Mouse (Mus musculus) hindbrain, embryonic 14.5 days (tissue): ENCODE results near the gene Prkcz. TPM values are rescaled to one million over a fixed set of nuclear protein-coding genes. Genes with fewer than 3 reads are reported as not detected.
A peak's percentile ranks its signal among the peaks of the same experiment; 100 is the strongest.

ENCODE experiments used
- ATAC-seq: fragments of 200-750 bp; cut with Nextera tagmentation; 2 replicates; pipeline ENCODE4 v1.8.0; 2017; ENCODE audit warnings: moderate number of reproducible peaks, mild to moderate bottlenecking, moderate TSS enrichment, moderate library complexity; ENCODE audit not compliant: low FRiP score
- DNase-seq: peaks from one replicate; pipeline ENCODE4 v3.0.0-alpha.2; 2015; ENCODE audit warnings: low spot score
- H3K27ac ChIP-seq: fragments of 300-500 bp; sonication (generic); 2 replicates; pipeline ENCODE4 v1.5.1; 2014; ENCODE audit warnings: mild to moderate bottlenecking, moderate library complexity
- H3K27me3 ChIP-seq: fragments of 300-500 bp; sonication (generic); 2 replicates; pipeline ENCODE4 v1.6.1; 2014; ENCODE audit warnings: mild to moderate bottlenecking, low read length, mixed read lengths; ENCODE audit not compliant: control insufficient read depth, insufficient read depth
- H3K36me3 ChIP-seq: fragments of 300-500 bp; sonication (generic); replicated peaks from 2 replicates; pipeline ENCODE4 v1.6.1; 2014; ENCODE audit not compliant: control insufficient read depth, insufficient read depth
- H3K4me1 ChIP-seq: fragments of 300-500 bp; sonication (generic); replicated peaks from 2 replicates; pipeline ENCODE4 v1.6.1; 2014; ENCODE audit warnings: antibody characterized with exemption, low read length, mixed read lengths; ENCODE audit not compliant: control insufficient read depth, insufficient read depth
- H3K4me2 ChIP-seq: fragments of 300-500 bp; sonication (generic); replicated peaks from 2 replicates; pipeline ENCODE4 v1.6.1; 2014; ENCODE audit warnings: mild to moderate bottlenecking, moderate library complexity
- H3K4me3 ChIP-seq: fragments of 300-500 bp; sonication (generic); replicated peaks from 2 replicates; pipeline ENCODE4 v1.5.1; 2014; ENCODE audit warnings: mild to moderate bottlenecking, low read length
- H3K9ac ChIP-seq: fragments of 300-500 bp; sonication (generic); 2 replicates; pipeline ENCODE4 v1.6.1; 2014
- H3K9me3 ChIP-seq: fragments of 300-500 bp; sonication (generic); 2 replicates; pipeline ENCODE4 v1.6.1; 2016; ENCODE audit warnings: low read length; ENCODE audit not compliant: control insufficient read depth
- WGBS: fragments of 180-500 bp; shearing (Covaris S2); extraction: QIAGEN DNeasy Blood & Tissue Kit; methylation state at CpG from one replicate; pipeline ENCODE4 v1.1.7; 2014; 5-methylcytosine and 5-hydroxymethylcytosine counted together
- polyA plus RNA-seq: library from polyadenylated mRNA; unstranded; fragments of >200 nt; fragmentation: Nextera tagmentation; extraction: Ambion mirVana; gene quantifications from 2 replicates; pipeline ENCODE4 v1.2.1, GENCODE M21; 2014

Prkcz gene
- polyA plus RNA-seq: 73.9 and 80.8 TPM in 2 replicates

GRCm38 (mm10) chr4:155361303-155361791 is at the start of gene Prkcz:
Gene Prkcz, minus strand, starts transcription at chr4:155361361.
- DNase-seq (peak; percentile 47), ATAC-seq (peak; percentile 80; the same call in 1 of the 2 replicates)
- H3K27me3 ChIP-seq: peaks cover 59% of the 10 kb centered on the region
- H3K4me3 ChIP-seq: peak within 1 kb of the TSS; percentile 37
- no peaks in the 10 kb centered on the region for H3K36me3 ChIP-seq
- no peaks in the 10 kb centered on the region for H3K9me3 ChIP-seq
- WGBS: under 1% methylated on average over 51 of the region's 51 CpGs
- no peak within 1 kb of the TSS for H3K27ac ChIP-seq
- H3K4me2 ChIP-seq: peak within 1 kb of the TSS; percentile 57
- H3K9ac ChIP-seq: no peak within 1 kb of the TSS; the same call in 1 of the 2 replicates
- H3K4me1 ChIP-seq: no peaks in the 10 kb centered on the region

DNA sequence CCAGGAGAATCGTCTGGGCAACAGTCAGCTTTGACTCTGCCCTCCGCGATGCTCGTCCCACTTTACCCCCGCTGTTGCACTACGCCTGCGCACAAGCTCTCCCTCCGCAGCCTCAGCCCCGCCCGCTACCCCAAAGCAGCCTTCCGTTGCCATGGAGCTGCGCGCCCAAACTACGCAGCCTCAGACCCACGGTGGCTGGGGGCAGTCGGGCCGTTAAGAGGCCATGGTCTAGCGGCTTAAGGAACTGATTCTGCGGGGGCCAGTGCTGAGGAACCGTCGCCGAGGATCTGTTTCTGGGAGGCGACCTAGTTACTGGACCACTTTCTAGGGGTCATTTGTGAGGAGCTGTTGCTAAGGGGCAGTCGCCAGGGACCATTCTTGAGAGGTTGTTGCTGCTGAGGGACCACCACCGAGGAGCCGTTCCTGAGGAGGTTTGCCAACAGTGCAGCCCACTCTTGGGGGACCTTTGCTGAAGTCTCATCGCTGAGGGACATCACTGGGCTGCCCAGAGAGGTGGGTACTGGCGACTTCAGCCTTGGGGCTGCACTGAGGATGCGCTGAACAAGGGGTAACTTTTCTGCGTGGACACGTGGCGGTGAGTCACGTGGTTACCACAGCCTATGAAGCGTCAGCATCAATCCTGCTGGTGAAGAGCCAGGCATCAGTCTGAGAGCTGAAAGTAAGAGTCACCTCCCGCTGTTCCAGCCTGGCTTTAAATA is 48.1 kb upstream of the Prkcz start, which contains the start of gene Cfap74:
Gene Cfap74, plus strand, starts transcription at position 133 of the 719 bp plus-strand sequence.
- Histone ChIP-seq H3K4me1 (peaks cover 11% of the 10 kb centered on the region), H3K9me3 (no peaks in the 10 kb centered on the region), H3K27ac (peak within 1 kb of the TSS; percentile 60), H3K4me3 (peak within 1 kb of the TSS; percentile 50), H3K27me3 (no peaks in the 10 kb centered on the region), H3K36me3 (no peaks in the 10 kb centered on the region), H3K4me2 (peak within 1 kb of the TSS; percentile 77), H3K9ac (peak within 1 kb of the TSS; percentile 49)
- under 1% methylated on average over 35 of the region's 35 CpGs for WGBS
- peak; percentile 97 for ATAC-seq
- peak; percentile 88 for DNase-seq

- H3K27ac ChIP-seq: no peak overlapping the region
Observed at GRCm38 (mm10) chr4:155408695-155409057, 47.5 kb upstream of the Prkcz start.

DNA sequence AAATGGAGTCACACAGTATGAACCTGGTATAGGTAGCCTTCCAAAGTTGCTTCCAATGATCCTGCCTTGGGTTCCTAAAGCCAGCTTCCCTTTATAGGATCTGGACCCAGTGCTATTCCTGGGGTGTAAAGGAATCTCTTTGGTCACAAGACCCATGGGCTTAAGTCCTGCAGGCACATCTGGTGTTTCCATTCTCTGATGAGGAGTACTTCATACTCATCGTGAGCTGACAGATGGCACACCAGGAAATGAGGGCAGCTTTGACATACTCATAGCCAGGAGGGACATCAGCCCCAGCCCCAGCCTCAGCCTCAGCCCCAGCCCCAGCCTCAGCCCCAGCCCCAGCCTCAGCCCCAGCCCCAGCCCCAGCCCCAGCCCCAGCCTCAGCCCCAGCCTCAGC is 41.3 kb upstream of the Prkcz start:
- no peak overlapping the region for H3K9ac ChIP-seq
- no peaks in the 10 kb centered on the region for H3K4me1 ChIP-seq
- no peaks in the 10 kb centered on the region for H3K36me3 ChIP-seq
- WGBS: 45% methylated on average over 1 of the region's 1 CpGs
- peaks cover 24% of the 10 kb centered on the region for H3K27me3 ChIP-seq
- H3K4me2 ChIP-seq: no peak overlapping the region
- no peaks in the 10 kb centered on the region for H3K9me3 ChIP-seq
- H3K27ac ChIP-seq: no peak overlapping the region
- no peak for ATAC-seq
- H3K4me3 ChIP-seq: no peak overlapping the region
- no peak for DNase-seq

More at GRCm38 (mm10) chr4:155408695-155409057, 47.5 kb upstream of the Prkcz start:
- Histone ChIP-seq H3K9ac (peak overlapping the region; percentile 49), H3K9me3 (no peaks in the 10 kb centered on the region), H3K36me3 (no peaks in the 10 kb centered on the region), H3K4me2 (peak overlapping the region; percentile 77), H3K4me3 (peak overlapping the region; percentile 50), H3K27me3 (no peaks in the 10 kb centered on the region), H3K4me1 (peaks cover 11% of the 10 kb centered on the region)
- WGBS: 2% methylated on average over 8 of the region's 8 CpGs
- ATAC-seq (peak; percentile 41), DNase-seq (no peak)

DNA sequence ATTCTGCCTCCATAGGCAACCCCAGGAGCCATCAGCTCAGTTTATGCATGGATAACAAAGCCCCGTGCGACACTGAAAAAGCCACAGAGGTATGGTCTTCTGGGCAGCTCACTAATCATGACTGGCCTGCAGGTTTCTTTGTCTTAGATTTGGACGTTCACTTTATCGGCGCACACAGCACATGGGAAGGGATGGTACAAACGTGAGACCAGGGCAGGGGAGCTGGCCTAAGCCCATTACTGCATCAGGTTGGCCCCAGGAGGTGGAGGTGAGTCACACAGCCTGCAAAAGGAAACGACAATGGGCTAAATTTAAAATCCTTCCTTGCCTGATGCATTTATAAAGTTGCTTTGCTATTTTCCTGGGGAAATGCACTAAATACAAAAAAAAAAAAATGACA is 40.0 kb upstream of the Prkcz start:
- no peaks in the 10 kb centered on the region for H3K9me3 ChIP-seq
- no peak overlapping the region for H3K4me2 ChIP-seq
- H3K27ac ChIP-seq: no peak overlapping the region
- ATAC-seq (no peak), DNase-seq (no peak)
- no peak overlapping the region for H3K4me3 ChIP-seq
- no peaks in the 10 kb centered on the region for H3K36me3 ChIP-seq
- no peaks in the 10 kb centered on the region for H3K4me1 ChIP-seq
- peaks cover 38% of the 10 kb centered on the region for H3K27me3 ChIP-seq
- no peak overlapping the region for H3K9ac ChIP-seq
- 71% methylated on average over 7 of the region's 7 CpGs for whole genome bisulfite sequencing

GRCm38 (mm10) chr4:155398222-155398540 is 37.0 kb upstream of the Prkcz start:
- DNase-seq: no peak
- Histone ChIP-seq H3K27ac (no peak overlapping the region), H3K4me3 (peak overlapping the region; percentile 36), H3K4me2 (peak overlapping the region; percentile 64), H3K4me1 (no peaks in the 10 kb centered on the region), H3K9me3 (no peaks in the 10 kb centered on the region), H3K27me3 (peaks cover 49% of the 10 kb centered on the region), H3K9ac (0 out of 2 replicates have a peak overlapping the region, but pooled peaks have one; percentile 22), H3K36me3 (no peaks in the 10 kb centered on the region)
- ATAC-seq: no peak
- WGBS: 4% methylated on average over 9 of the region's 9 CpGs

DNA sequence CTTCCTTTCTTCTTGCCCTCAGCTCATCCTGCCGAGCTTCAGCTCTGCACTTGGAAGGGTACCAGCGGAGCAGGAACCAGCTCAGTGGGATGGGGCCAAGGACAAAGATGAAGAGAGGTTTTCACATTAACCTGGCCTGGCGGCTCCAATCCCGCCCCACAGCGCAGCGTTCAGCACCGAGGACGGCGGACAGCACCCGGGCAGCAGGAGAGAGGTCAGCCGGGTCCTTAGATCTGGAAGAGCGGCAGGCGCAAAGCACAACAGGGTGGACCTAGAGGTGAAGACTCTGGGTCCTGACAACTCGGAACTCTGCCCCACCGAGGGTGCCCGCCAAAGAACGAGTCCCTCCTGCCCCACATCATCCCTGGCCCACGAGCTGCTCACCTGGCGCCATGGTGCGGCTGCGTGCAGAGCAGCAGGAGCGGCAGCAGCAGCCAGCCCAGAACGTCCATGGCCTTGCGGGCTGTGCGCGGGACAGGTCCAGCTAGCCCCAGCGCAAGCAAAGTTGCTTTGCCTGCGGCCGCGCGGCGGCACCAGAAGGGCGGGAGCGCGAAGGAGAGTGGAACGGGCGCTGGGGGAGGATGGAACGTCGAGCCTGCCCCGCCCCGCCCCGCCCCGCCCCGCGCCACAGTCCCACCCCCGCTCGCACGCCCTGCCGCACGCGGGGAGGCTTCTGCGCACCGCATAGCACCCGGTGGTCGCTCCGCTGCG is 36.5 kb upstream of the Prkcz start, which contains the start of gene Gabrd:
Gene Gabrd, minus strand, starts transcription at position 602 of the 711 bp plus-strand sequence.
- no peaks in the 10 kb centered on the region for H3K36me3 ChIP-seq
- peak within 1 kb of the TSS; percentile 64 for H3K4me2 ChIP-seq
- 2% methylated on average over 43 of the region's 57 CpGs for WGBS
- H3K4me3 ChIP-seq: peak within 1 kb of the TSS; percentile 36
- H3K9ac ChIP-seq: 0 out of 2 replicates have a peak within 1 kb of the TSS, but pooled peaks have one; percentile 22
- H3K27me3 ChIP-seq: peaks cover 49% of the 10 kb centered on the region
- ATAC-seq (peak; percentile 24; the same call in 1 of the 2 replicates), DNase-seq (no peak)
- H3K4me1 ChIP-seq: no peaks in the 10 kb centered on the region
- no peak within 1 kb of the TSS for H3K27ac ChIP-seq
- H3K9me3 ChIP-seq: no peaks in the 10 kb centered on the region

GRCm38 (mm10) chr4:155396751-155397150 is 35.6 kb upstream of the Prkcz start:
- peaks cover 49% of the 10 kb centered on the region for H3K27me3 ChIP-seq
- no peak for ATAC-seq
- WGBS: 89% methylated on average over 4 of the region's 4 CpGs

GRCm38 (mm10) chr4:155395471-155395870 is 34.3 kb upstream of the Prkcz start:
- Histone ChIP-seq H3K4me2 (no peak overlapping the region), H3K4me3 (no peak overlapping the region), H3K27ac (no peak overlapping the region), H3K4me1 (no peaks in the 10 kb centered on the region), H3K9ac (no peak overlapping the region), H3K36me3 (no peaks in the 10 kb centered on the region), H3K27me3 (peaks cover 49% of the 10 kb centered on the region), H3K9me3 (no peaks in the 10 kb centered on the region)
- ATAC-seq (no peak), DNase-seq (no peak)
- 86% methylated on average over 5 of the region's 5 CpGs for WGBS

More at GRCm38 (mm10) chr4:155396751-155397150, 35.6 kb upstream of the Prkcz start:
- no peak overlapping the region for H3K4me3 ChIP-seq
- H3K4me2 ChIP-seq: no peak overlapping the region
- H3K9me3 ChIP-seq: no peaks in the 10 kb centered on the region
- H3K27ac ChIP-seq: no peak overlapping the region
- no peaks in the 10 kb centered on the region for H3K4me1 ChIP-seq
- DNase-seq: no peak
- H3K9ac ChIP-seq: no peak overlapping the region
- H3K36me3 ChIP-seq: no peaks in the 10 kb centered on the region
